Comparison of ENCODE assay signal across 24 mouse cellular contexts in genomic region chr8:106674318-106674717, GRCm38 (mm10).
"Had no signal": no experiment of that assay in that cellular context is flagged by ENCODE, and none has a peak within 500 bp of the region (broad histone marks: within the 10 kb centered on the region; RNA-seq: fewer than 3 reads in every experiment).

No protein-coding gene starts in this region.

- H3K27me3 ChIP-seq: heart, embryonic 13.5 days; heart, embryonic 15.5 days; hindbrain, embryonic 12.5 days; intestine, embryonic 15.5 days; limb, embryonic 13.5 days; limb, embryonic 15.5 days had no signal

- H3K36me3 ChIP-seq: heart, embryonic 13.5 days; heart, embryonic 15.5 days; hindbrain, embryonic 10.5 days; hindbrain, embryonic 12.5 days; intestine, embryonic 15.5 days; limb, embryonic 13.5 days; limb, embryonic 15.5 days; liver, embryonic 12.5 days had no signal

- H3K4me1 ChIP-seq: heart, embryonic 13.5 days; heart, embryonic 15.5 days; hindbrain, embryonic 12.5 days; intestine, embryonic 15.5 days; limb, embryonic 15.5 days; liver, embryonic 12.5 days had no signal

- H3K9me3 ChIP-seq: heart, embryonic 13.5 days; heart, embryonic 15.5 days; hindbrain, embryonic 10.5 days; hindbrain, embryonic 12.5 days; intestine, embryonic 15.5 days; limb, embryonic 13.5 days; limb, embryonic 15.5 days; liver, embryonic 12.5 days had no signal

- H3K4me3 ChIP-seq: gastrocnemius, adult 2 months; heart, adult 2 months; heart, embryonic 13.5 days; heart, embryonic 15.5 days; hindbrain, embryonic 10.5 days; hindbrain, embryonic 12.5 days; intestine, embryonic 15.5 days; layer of hippocampus, adult 2 months; left cerebral cortex, adult 2 months; limb, embryonic 13.5 days; limb, embryonic 15.5 days; liver, embryonic 12.5 days had no signal

- H3K27ac ChIP-seq: gastrocnemius, adult 2 months; heart, adult 2 months; heart, embryonic 13.5 days; heart, embryonic 15.5 days; hindbrain, embryonic 10.5 days; hindbrain, embryonic 12.5 days; hindbrain, embryonic 14.5 days; intestine, embryonic 15.5 days; layer of hippocampus, adult 2 months; left cerebral cortex, adult 2 months; limb, embryonic 13.5 days; limb, embryonic 15.5 days; liver, embryonic 12.5 days; liver, embryonic 14.5 days had no signal

- H3K9ac ChIP-seq: heart, embryonic 13.5 days; heart, embryonic 15.5 days; hindbrain, embryonic 12.5 days; hindbrain, embryonic 14.5 days; intestine, embryonic 15.5 days; limb, embryonic 13.5 days; limb, embryonic 15.5 days; liver, embryonic 12.5 days; liver, embryonic 14.5 days had no signal

- H3K4me2 ChIP-seq: heart, embryonic 11.5 days; heart, embryonic 13.5 days; heart, embryonic 15.5 days; hindbrain, embryonic 12.5 days; hindbrain, embryonic 14.5 days; intestine, embryonic 15.5 days; limb, embryonic 13.5 days; limb, embryonic 15.5 days; liver, embryonic 12.5 days had no signal

- ATAC-seq: hindbrain, embryonic 16.5 days; intestine, embryonic 15.5 days; liver, embryonic 12.5 days had no signal

- DNase-seq: gastrocnemius, adult 2 months; gastrocnemius, postnatal 10 days; gastrocnemius, postnatal 36 days; heart, adult 11 months; heart, adult 2 months; heart, postnatal 4 days; kidney, adult 18-20 months; kidney, adult 8-10 months; kidney, postnatal 10 days; kidney, postnatal 4 days had no signal
